Mouse (Mus musculus): Measurements from ENCODE around the gene Rab31. TPM values are rescaled to one million over a fixed set of nuclear protein-coding genes. Genes with fewer than 3 reads are reported as not detected.
A peak's percentile ranks its signal among the peaks of the same experiment; 100 is the strongest.

Gene Rab31
- polyA plus RNA-seq, 1 experiment from 2014 or later: 4.5 TPM

DNA sequence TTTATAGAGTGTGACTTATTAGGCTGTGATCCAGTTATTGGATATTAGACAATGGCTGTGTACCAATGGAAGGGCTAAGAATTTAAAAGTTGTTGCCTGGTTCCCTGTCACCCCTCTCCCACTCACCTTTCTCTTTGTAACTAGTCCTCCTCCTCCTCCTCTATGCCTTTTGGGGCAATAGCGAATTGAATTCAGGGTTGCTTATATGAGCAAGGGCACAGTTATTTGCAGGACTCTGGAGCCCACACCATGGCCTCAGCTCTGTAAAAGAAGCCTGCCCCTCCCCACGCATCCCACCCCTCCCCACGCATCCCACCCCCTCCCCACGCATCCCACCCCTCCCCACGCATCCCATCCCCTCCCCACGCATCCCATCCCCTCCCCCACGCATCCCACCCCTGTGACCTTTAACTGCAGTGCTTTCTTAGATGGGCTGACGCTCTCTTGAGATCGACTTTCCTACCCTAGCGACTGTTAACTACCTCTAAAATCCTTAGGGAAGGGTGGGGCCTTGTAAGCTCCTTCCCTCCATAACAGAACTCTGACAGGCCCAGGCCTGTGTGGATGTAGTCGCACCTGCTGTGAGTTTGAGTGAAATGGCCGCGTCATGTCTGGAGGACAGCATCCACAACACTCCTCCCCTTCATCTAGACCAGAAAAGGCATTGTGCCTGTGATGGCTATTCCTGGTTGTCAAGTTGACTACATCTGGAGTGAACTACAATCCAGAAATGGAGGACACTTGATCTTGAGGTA is 21.7 kb upstream of the Rab31 start:
- WGBS (ENCODE audit: insufficient replicate concordance): 83% methylated on average over 13 of the region's 13 CpGs
- ATAC-seq (ENCODE audit: low read depth): no peak
- no peak overlapping the region for H3K9ac ChIP-seq

DNA sequence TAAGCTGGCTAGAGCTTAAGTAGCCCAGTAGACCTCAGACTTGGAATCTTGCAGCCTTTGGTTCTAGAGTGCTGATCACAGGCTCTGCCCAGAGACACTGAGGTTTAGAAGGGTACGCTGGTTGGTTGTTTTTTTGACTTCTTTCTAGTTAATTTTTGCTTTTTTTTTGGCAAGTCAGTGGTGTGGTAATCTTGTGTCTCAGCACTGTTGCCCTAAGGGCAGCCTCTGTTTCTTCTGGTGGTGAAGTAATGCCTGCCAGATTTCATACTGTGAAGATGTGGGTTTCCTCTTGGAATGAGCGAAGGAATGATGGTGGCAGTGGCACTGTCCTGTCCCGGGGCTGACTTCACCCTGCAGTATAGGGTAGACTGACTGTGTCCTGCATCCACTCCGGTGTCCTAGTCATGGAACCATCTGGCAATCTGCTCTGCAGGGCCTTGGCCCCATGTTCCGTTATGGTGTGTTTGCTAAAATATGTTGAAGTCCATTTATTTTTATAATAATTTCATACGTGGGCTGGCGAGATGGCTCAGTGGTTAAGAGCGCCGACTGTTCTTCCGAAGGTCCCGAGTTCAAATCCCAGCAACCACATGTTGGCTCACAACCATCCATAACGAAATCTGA is 20.9 kb upstream of the Rab31 start:
- Histone ChIP-seq H3K4me3 (replicated peaks) (no peak overlapping the region), H3K27ac (no peak overlapping the region), H3K36me3 (0 out of 2 replicates have a peak, but pooled peaks cover 6% of the 10 kb centered on the region), H3K27me3 (no peaks in the 10 kb centered on the region), H3K9ac (no peak overlapping the region), H3K4me1 (replicated peaks) (peaks cover 19% of the 10 kb centered on the region), H3K9me3 (replicated peaks) (no peaks in the 10 kb centered on the region), H3K4me2 (no peak overlapping the region)
- DNase-seq (no peak), ATAC-seq (ENCODE audit: low read depth) (no peak)
- 85% methylated on average over 12 of the region's 12 CpGs for WGBS (ENCODE audit: insufficient replicate concordance)

More for the DNA sequence above, 21.7 kb upstream of the Rab31 start:
- no peak for DNase-seq
- Histone ChIP-seq H3K4me3 (replicated peaks) (no peak overlapping the region), H3K36me3 (0 out of 2 replicates have a peak, but pooled peaks cover 6% of the 10 kb centered on the region), H3K27me3 (no peaks in the 10 kb centered on the region), H3K9me3 (replicated peaks) (no peaks in the 10 kb centered on the region), H3K27ac (no peak overlapping the region), H3K4me1 (replicated peaks) (peaks cover 18% of the 10 kb centered on the region), H3K4me2 (no peak overlapping the region)

DNA sequence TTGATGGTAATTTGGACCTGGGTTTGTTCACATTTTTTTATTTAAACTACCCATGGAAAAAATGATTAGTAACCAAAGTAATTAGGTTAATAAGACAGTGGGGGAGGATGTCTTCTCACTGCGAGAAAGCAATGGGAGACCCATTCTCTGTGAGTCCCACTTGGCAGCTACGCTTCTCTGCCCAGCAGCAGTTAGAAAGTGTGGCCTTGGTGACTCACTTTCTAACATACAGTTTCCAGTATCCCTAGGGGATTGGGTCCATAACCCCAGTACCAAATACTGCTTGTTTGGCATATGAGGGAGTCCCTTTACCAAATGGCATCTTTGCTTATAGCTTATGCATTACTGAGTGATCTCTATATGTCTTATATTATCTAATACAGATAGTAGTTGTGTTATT is 18.6 kb upstream of the Rab31 start:
- 76% methylated on average over 2 of the region's 2 CpGs for WGBS (ENCODE audit: insufficient replicate concordance)
- Histone ChIP-seq H3K9me3 (replicated peaks) (no peaks in the 10 kb centered on the region), H3K4me2 (no peak overlapping the region), H3K36me3 (peaks cover 6% of the 10 kb centered on the region; the same call in 1 of the 2 replicates), H3K9ac (no peak overlapping the region), H3K4me1 (replicated peaks) (peaks cover 31% of the 10 kb centered on the region), H3K4me3 (replicated peaks) (no peak overlapping the region), H3K27me3 (no peaks in the 10 kb centered on the region), H3K27ac (no peak overlapping the region)
- DNase-seq: no peak
- ATAC-seq (ENCODE audit: low read depth): no peak

DNA sequence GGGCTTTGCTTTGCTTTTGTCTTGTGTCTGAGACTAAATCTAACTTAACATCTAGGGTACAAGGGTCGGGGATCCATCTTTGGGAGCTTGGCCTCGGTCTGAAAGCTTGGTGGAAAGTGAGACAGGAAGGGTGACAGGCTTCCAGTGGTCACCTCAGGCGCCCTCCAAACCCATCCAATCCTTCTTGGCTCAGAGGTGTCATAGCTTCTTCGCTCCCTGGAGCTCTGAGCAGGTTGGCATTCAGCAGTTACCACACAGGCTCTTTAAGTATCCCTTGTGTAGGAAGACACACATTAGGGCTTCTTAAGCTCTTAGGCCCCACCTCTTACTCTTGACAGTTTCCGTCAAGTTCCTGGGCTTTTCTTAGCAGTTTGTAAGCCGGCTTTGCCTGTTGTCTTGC is 17.0 kb upstream of the Rab31 start:
- WGBS (ENCODE audit: insufficient replicate concordance): 75% methylated on average over 6 of the region's 6 CpGs
- Histone ChIP-seq H3K9me3 (replicated peaks) (no peaks in the 10 kb centered on the region), H3K27ac (no peak overlapping the region), H3K4me1 (replicated peaks) (peaks cover 40% of the 10 kb centered on the region), H3K36me3 (peaks cover 10% of the 10 kb centered on the region), H3K4me3 (replicated peaks) (no peak overlapping the region), H3K4me2 (no peak overlapping the region), H3K27me3 (no peaks in the 10 kb centered on the region), H3K9ac (no peak overlapping the region)
- ATAC-seq (ENCODE audit: low read depth) (no peak), DNase-seq (no peak)

DNA sequence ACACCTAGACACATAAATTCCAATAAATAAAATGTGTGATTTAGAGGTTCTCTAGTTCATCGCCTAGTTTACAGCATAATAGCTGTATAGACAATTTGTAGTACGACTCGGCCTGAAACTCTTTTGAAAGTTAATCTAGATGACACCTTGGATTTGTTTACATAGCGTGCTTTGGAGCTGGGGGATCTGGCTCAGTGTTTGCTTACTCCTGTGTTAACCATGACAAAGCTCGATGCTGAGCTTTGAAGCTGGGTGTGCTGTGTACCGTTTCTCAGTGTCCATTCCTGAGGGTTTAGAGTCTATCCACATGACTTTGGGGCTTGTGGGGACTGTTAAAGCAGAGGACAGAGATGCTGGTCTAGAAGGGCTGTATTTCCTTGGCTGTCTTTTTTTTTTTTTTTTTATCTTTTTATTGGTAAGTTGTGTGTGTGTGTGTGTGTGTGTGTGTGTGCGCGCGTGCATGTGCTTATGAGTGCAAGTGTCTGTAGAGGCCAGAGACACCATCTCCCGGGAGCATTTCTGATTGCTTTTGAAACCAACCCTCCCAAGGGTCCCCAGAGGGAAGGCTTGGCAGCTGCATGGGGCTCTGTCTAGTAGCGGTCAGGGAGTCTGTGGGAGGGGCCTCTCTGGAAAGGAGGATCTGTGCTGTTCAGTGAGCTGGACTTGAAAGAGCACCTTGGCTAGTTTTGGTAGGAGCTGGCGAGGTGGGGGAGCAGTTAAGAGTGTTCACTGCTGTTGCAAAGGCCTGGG is 16.2 kb upstream of the Rab31 start:
- no peaks in the 10 kb centered on the region for H3K9me3 ChIP-seq (replicated peaks)
- ATAC-seq (ENCODE audit: low read depth) (peak; percentile 39), DNase-seq (no peak)
- H3K27me3 ChIP-seq: no peaks in the 10 kb centered on the region
- no peak overlapping the region for H3K27ac ChIP-seq
- H3K4me1 ChIP-seq (replicated peaks): peaks cover 46% of the 10 kb centered on the region
- WGBS (ENCODE audit: insufficient replicate concordance): 74% methylated on average over 12 of the region's 12 CpGs
- no peak overlapping the region for H3K9ac ChIP-seq
- no peak overlapping the region for H3K4me3 ChIP-seq (replicated peaks)
- H3K36me3 ChIP-seq: peaks cover 8% of the 10 kb centered on the region
- H3K4me2 ChIP-seq: no peak overlapping the region

DNA sequence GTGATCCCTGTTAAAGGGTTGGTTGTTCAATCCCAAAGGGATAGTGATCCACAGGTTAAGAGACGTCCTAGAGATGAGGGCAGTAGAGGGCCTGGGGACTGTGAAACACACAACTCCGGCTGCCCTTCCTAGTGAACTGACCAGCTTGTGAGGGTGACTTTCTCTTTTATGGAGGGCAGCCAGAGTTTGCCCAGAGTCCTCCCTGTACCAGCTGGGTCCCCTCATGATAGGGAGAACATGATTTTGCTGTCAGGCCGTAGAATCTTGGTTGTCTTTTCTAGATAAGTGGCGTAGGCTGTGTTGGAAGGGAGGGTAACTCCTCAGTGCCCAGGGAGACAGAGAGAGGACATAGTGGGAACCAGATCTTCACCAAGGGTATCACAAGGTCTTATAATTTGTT is 14.7 kb upstream of the Rab31 start:
- no peak overlapping the region for H3K4me3 ChIP-seq (replicated peaks)
- DNase-seq (no peak), ATAC-seq (ENCODE audit: low read depth) (no peak)
- no peak overlapping the region for H3K27ac ChIP-seq
- H3K4me1 ChIP-seq (replicated peaks): peaks cover 51% of the 10 kb centered on the region
- H3K27me3 ChIP-seq: peaks cover 5% of the 10 kb centered on the region; the same call in 1 of the 2 replicates
- 52% methylated on average over 4 of the region's 4 CpGs for WGBS (ENCODE audit: insufficient replicate concordance)
- no peak overlapping the region for H3K9ac ChIP-seq
- H3K9me3 ChIP-seq (replicated peaks): no peaks in the 10 kb centered on the region
- no peak overlapping the region for H3K4me2 ChIP-seq
- peaks cover 8% of the 10 kb centered on the region for H3K36me3 ChIP-seq

DNA sequence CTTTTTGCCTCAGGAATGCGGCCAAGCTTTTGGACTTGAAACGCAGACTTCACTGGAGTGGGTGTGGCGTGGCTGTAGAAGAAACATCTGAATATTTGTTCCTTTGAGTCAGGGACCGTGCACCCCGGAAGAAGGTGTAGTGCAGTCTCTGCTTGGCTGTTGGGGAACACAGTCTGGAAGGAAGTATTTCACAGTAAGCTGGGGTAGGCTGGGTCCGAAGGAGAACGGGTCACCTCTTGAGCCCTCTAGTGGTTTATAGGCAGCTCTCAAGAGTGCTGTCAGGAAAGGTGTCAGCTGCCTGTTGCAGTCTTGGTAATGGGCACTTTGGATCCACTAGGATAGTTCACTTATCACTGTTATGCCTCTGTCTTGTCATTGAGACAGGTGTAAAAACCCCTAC is 13.7 kb upstream of the Rab31 start:
- no peak overlapping the region for H3K9ac ChIP-seq
- H3K9me3 ChIP-seq (replicated peaks): no peaks in the 10 kb centered on the region
- no peak for DNase-seq
- peaks cover 8% of the 10 kb centered on the region for H3K36me3 ChIP-seq
- peaks cover 58% of the 10 kb centered on the region for H3K4me1 ChIP-seq (replicated peaks)
- ATAC-seq (ENCODE audit: low read depth): no peak
- no peak overlapping the region for H3K4me2 ChIP-seq
- H3K27ac ChIP-seq: no peak overlapping the region
- H3K4me3 ChIP-seq (replicated peaks): no peak overlapping the region
- WGBS (ENCODE audit: insufficient replicate concordance): 71% methylated on average over 7 of the region's 7 CpGs
- H3K27me3 ChIP-seq: peaks cover 13% of the 10 kb centered on the region; the same call in 1 of the 2 replicates

DNA sequence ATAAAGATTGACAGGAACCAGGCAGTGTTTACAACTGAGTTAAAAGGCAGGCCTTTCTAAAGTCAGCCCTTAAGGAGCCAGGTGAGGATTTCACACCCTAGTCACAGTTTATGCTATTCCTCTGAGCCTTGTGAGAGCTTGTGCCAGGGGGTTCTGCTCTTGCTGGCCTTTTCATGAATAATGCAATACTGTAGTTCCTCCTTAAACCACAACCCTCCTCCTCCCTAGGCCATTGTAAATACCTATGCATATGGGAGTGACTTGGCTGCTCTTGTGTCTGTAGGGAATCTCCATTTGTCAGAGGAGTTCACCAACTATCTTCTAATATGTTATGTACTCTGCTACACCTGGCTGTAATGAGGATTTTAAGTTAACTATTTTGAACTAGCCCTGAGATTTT is 13.2 kb upstream of the Rab31 start:
- H3K36me3 ChIP-seq: peaks cover 8% of the 10 kb centered on the region
- H3K27me3 ChIP-seq: peaks cover 13% of the 10 kb centered on the region; the same call in 1 of the 2 replicates
- peaks cover 56% of the 10 kb centered on the region for H3K4me1 ChIP-seq (replicated peaks)
- no peak overlapping the region for H3K4me3 ChIP-seq (replicated peaks)
- DNase-seq (no peak), ATAC-seq (ENCODE audit: low read depth) (no peak)
- H3K9ac ChIP-seq: no peak overlapping the region
- H3K27ac ChIP-seq: no peak overlapping the region
- no peaks in the 10 kb centered on the region for H3K9me3 ChIP-seq (replicated peaks)
- no peak overlapping the region for H3K4me2 ChIP-seq

DNA sequence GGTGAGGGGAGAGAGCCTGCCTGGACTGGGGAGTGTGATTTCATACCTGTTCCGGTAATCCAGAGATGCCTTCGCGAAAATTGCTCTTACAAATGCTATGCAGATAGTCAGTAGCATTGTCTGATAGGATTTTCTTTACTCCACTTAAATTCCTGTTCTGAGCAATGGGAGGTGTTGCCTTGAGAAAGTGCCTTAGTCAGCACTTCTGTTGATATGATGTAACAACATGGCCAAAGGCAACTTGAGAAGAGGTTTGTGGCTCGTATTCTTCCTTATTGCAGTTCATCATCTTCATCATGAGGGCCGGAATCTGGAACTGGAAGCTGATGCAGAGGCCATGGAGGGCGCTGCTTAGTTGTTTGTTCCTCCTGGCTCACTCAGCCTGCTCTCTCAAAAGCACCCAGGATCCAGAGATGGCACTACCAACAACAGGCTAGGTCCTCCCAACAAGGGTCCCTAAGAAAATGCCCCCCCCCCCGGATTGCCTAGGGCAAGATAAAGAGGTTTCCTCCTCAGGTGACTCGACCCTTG is 12.1 kb upstream of the Rab31 start:
- ATAC-seq (ENCODE audit: low read depth) (no peak), DNase-seq (no peak)
- Histone ChIP-seq H3K27ac (no peak overlapping the region), H3K4me2 (peak overlapping the region; percentile 91), H3K27me3 (peaks cover 13% of the 10 kb centered on the region; the same call in 1 of the 2 replicates), H3K36me3 (peaks cover 8% of the 10 kb centered on the region), H3K4me3 (replicated peaks) (peak overlapping the region; percentile 85), H3K9ac (peak overlapping the region; percentile 92; the same call in 1 of the 2 replicates), H3K4me1 (replicated peaks) (peaks cover 58% of the 10 kb centered on the region), H3K9me3 (replicated peaks) (no peaks in the 10 kb centered on the region)
- 65% methylated on average over 8 of the region's 8 CpGs for WGBS (ENCODE audit: insufficient replicate concordance)

DNA sequence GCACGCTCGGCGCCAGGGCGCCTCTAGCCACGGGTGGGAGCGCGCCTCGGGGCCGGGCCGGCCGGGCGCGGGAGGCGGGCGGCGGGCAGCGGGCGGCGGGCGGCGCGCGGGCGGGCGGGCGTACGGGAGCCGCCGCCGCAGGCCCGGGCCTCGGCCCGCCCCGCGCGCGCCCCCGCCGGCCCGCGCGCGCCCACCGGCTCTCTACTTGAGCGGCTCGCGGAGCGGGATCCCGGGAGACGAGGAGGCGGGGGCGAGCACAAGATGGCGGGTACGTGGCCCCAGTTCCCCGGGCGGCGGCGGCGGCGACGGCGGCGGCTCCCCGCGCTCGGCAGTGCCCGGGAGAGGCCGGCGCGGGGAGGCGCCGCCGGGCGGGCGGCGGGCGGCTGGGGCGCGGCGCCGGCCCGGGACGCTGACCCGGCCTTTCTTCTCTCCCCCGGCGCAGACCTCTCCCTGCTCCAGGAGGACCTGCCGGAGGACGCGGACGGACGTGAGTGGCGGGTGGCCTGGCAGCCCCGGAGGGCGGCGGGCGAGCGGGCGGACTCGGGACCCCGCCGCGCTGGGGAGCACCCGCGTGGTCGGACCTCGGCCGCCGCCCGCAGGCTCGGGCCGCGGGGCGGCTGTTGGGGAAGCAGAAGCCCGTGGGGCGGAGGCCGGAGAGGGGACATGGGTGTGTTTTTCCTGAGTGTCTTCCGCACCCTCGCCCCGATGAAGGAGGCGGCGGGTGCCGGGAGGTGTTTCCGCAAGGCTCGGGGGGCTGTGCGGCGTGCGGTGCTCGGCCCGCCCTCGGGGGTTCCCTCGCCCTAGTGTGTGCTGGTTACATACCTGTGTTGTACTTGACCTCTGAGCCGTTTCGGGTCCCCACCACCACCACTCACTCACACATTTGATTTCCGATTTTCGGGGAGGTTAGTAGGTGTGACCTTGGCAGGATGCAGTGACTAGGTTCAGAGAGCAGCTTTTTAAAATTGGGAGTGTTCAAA is 10.9 kb upstream of the Rab31 start:
- Histone ChIP-seq H3K27me3 (peaks cover 13% of the 10 kb centered on the region; the same call in 1 of the 2 replicates), H3K9me3 (replicated peaks) (no peaks in the 10 kb centered on the region), H3K4me1 (replicated peaks) (peaks cover 48% of the 10 kb centered on the region), H3K27ac (peak overlapping the region; percentile 90), H3K36me3 (peaks cover 8% of the 10 kb centered on the region), H3K4me2 (peak overlapping the region; percentile 91), H3K9ac (peak overlapping the region; percentile 92), H3K4me3 (replicated peaks) (peak overlapping the region; percentile 85)
- ATAC-seq (ENCODE audit: low read depth) (peak; percentile 54), DNase-seq (peak; percentile 45)
- WGBS (ENCODE audit: insufficient replicate concordance): under 1% methylated on average over 73 of the region's 135 CpGs

All from liver, embryonic 13.5 days (tissue).